Mouse (Mus musculus) kidney, embryonic 15.5 days (tissue): ENCODE measurements around the gene Pidd1. TPM values are rescaled to one million over a fixed set of nuclear protein-coding genes. Genes with fewer than 3 reads are reported as not detected.
"Not testable (repeated sequence)": the region's sequence is repeated elsewhere in the genome, so short reads cannot be mapped to it uniquely, and the experiment has no call there.

Experiments used
- ATAC-seq: fragments of 200-750 bp; cut with Nextera tagmentation; replicated peaks from 2 replicates; pipeline ENCODE4 v1.8.0; 2017; ENCODE audit warnings: moderate TSS enrichment; ENCODE audit not compliant: low FRiP score
- H3K27ac ChIP-seq: fragments of 300-500 bp; sonication (generic); 2 replicates; pipeline ENCODE4 v1.5.1; 2015; ENCODE audit warnings: mild to moderate bottlenecking, inconsistent platforms
- H3K27me3 ChIP-seq: fragments of 300-500 bp; sonication (generic); 2 replicates; pipeline ENCODE4 v1.6.1; 2015; ENCODE audit warnings: inconsistent platforms
- H3K36me3 ChIP-seq: fragments of 300-500 bp; sonication (generic); 2 replicates; pipeline ENCODE4 v1.6.1; 2015; ENCODE audit warnings: inconsistent platforms
- H3K4me1 ChIP-seq: fragments of 300-500 bp; sonication (generic); 2 replicates; pipeline ENCODE4 v1.6.1; 2015; ENCODE audit warnings: inconsistent platforms
- H3K4me2 ChIP-seq: fragments of 300-500 bp; sonication (generic); 2 replicates; pipeline ENCODE4 v1.6.1; 2015; ENCODE audit warnings: moderate library complexity, mild to moderate bottlenecking, inconsistent platforms
- H3K4me3 ChIP-seq: fragments of 300-500 bp; sonication (generic); replicated peaks from 2 replicates; pipeline ENCODE4 v1.5.1; 2015; ENCODE audit warnings: mild to moderate bottlenecking, inconsistent platforms
- H3K9ac ChIP-seq: fragments of 300-500 bp; sonication (generic); 2 replicates; pipeline ENCODE4 v1.6.1; 2015; ENCODE audit warnings: mild to moderate bottlenecking, inconsistent platforms
- H3K9me3 ChIP-seq: fragments of 300-500 bp; sonication (generic); replicated peaks from 2 replicates; pipeline ENCODE4 v1.6.1; 2016; ENCODE audit warnings: inconsistent platforms
- WGBS: fragments of 180-500 bp; shearing (Covaris S2); methylation state at CpG from one replicate; pipeline ENCODE4 v1.1.7; 2015; ENCODE audit warnings: mixed read lengths; 5-methylcytosine and 5-hydroxymethylcytosine counted together
- polyA plus RNA-seq: library from polyadenylated mRNA; unstranded; fragments of >200 nt; fragmentation: Nextera tagmentation; extraction: Ambion mirVana; gene quantifications from 2 replicates; pipeline ENCODE4 v1.2.1, GENCODE M21; 2015

Gene Pidd1
- polyA plus RNA-seq, 1 experiment from 2014 or later: 12.6 TPM

GRCm38 (mm10) chr7:141416144-141416841, 27.5 kb downstream of the Pidd1 start:
- Histone ChIP-seq H3K4me1 (peaks cover 24% of the 10 kb centered on the region), H3K9ac (no peak overlapping the region), H3K4me2 (no peak overlapping the region), H3K9me3 (no peaks in the 10 kb centered on the region), H3K27ac (no peak overlapping the region), H3K36me3 (0 out of 2 replicates have a peak, but pooled peaks cover 4% of the 10 kb centered on the region), H3K4me3 (no peak overlapping the region), H3K27me3 (no peaks in the 10 kb centered on the region)
- WGBS: 80% methylated on average over 6 of the region's 6 CpGs
- ATAC-seq: no peak

GRCm38 (mm10) chr7:141413809-141414584, 29.8 kb downstream of the Pidd1 start, which contains the start of gene Gatd1:
Gatd1 (minus strand) TSS chr7:141414136.
- H3K9ac ChIP-seq: peak within 1 kb of the TSS; percentile 79
- peaks cover 26% of the 10 kb centered on the region for H3K4me1 ChIP-seq
- peak within 1 kb of the TSS; percentile 75 for H3K4me3 ChIP-seq
- peak; percentile 91 for ATAC-seq
- WGBS: under 1% methylated on average over 56 of the region's 56 CpGs
- H3K9me3 ChIP-seq: no peaks in the 10 kb centered on the region
- peak within 1 kb of the TSS; percentile 84 for H3K4me2 ChIP-seq
- peaks cover 26% of the 10 kb centered on the region for H3K36me3 ChIP-seq
- H3K27ac ChIP-seq: peak within 1 kb of the TSS; percentile 91
- no peaks in the 10 kb centered on the region for H3K27me3 ChIP-seq

DNA sequence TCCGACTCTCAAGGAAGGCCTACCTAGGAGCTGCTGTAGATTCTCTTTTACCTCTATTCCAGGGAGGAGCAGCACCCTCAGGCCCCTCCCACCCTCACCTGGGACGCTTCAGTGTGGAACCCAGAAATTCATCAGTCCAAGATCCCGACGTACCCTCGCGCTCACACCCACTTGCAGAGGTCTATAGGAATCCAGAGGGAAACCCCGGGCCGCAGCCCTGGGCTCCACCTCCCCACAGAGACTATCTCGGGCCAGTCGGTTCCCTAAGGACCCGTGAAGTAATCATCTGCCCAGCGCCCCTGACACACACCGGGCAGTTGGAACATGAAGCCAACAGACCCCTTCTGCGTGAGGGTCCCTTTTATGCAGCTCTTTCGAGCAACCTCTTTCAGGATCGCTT, 30.5 kb downstream of the Pidd1 start:
- Histone ChIP-seq H3K27ac (peak overlapping the region; percentile 88), H3K9me3 (no peaks in the 10 kb centered on the region), H3K4me1 (peaks cover 27% of the 10 kb centered on the region), H3K36me3 (peaks cover 31% of the 10 kb centered on the region), H3K9ac (peak overlapping the region; percentile 79), H3K4me3 (peak overlapping the region; percentile 75), H3K4me2 (peak overlapping the region; percentile 84), H3K27me3 (no peaks in the 10 kb centered on the region)
- WGBS: 3% methylated on average over 16 of the region's 16 CpGs
- peak; percentile 16 for ATAC-seq

- Histone ChIP-seq H3K36me3 (peaks cover 41% of the 10 kb centered on the region), H3K9ac (no peak overlapping the region)
Observed at GRCm38 (mm10) chr7:141411667-141412066, 32.2 kb downstream of the Pidd1 start.

DNA sequence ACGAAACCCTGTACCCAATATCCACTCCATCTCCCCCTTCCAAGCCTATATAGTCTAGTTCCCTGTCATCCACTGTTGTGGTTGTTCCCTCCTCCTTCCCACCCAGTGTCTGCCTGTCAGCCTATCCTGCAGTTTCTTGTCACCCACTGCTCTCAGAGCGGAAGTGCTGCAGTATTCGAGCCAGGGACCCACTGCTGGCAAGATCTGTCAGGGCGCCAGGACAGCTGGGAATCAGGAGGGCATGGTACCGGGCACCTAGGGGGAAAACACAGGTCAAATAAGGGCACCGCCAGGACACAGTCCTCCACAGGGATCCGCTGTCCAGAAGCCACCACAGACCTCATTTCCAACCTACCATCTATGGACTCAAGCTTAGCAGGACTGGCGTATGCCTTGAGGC, 33.2 kb downstream of the Pidd1 start:
- 92% methylated on average over 8 of the region's 8 CpGs for WGBS

More at GRCm38 (mm10) chr7:141411667-141412066, 32.2 kb downstream of the Pidd1 start:
- H3K4me1 ChIP-seq: peaks cover 27% of the 10 kb centered on the region
- WGBS: 100% methylated on average over 1 of the region's 1 CpGs
- no peak for ATAC-seq
- H3K4me3 ChIP-seq: no peak overlapping the region
- no peaks in the 10 kb centered on the region for H3K9me3 ChIP-seq
- H3K27me3 ChIP-seq: no peaks in the 10 kb centered on the region
- no peak overlapping the region for H3K4me2 ChIP-seq
- no peak overlapping the region for H3K27ac ChIP-seq

DNA sequence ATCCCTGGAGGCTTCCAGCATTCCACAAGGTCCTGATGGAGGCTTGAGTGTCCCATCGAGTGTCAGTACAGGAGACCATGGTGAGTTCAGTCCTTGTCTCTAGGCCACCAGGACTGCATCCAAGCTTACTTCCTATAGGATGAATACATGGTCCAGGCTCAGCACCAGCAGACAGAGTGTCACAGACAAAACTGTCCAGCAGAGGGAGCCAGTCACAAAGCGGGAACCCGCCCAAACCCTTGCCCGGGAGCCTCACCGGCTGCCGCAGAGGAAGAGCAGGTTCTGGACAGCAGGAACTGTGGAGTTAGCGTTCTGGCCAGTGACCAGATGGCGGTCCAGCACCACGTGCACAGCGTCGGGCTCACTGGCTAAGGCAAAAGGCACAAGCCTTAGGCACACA, 35.0 kb downstream of the Pidd1 start:
- no peak overlapping the region for H3K4me2 ChIP-seq
- no peak overlapping the region for H3K9ac ChIP-seq
- H3K36me3 ChIP-seq: peaks cover 49% of the 10 kb centered on the region
- H3K27ac ChIP-seq: no peak overlapping the region
- H3K9me3 ChIP-seq: no peaks in the 10 kb centered on the region
- peak; percentile 68 for ATAC-seq
- H3K4me1 ChIP-seq: peaks cover 17% of the 10 kb centered on the region
- H3K27me3 ChIP-seq: no peaks in the 10 kb centered on the region
- WGBS: 11% methylated on average over 11 of the region's 11 CpGs
- no peak overlapping the region for H3K4me3 ChIP-seq

More for the DNA sequence above, 33.2 kb downstream of the Pidd1 start:
- Histone ChIP-seq H3K27me3 (no peaks in the 10 kb centered on the region), H3K36me3 (peaks cover 44% of the 10 kb centered on the region), H3K9ac (no peak overlapping the region), H3K4me1 (peaks cover 27% of the 10 kb centered on the region), H3K27ac (no peak overlapping the region), H3K4me3 (no peak overlapping the region), H3K9me3 (no peaks in the 10 kb centered on the region), H3K4me2 (no peak overlapping the region)
- no peak for ATAC-seq

- H3K27me3 ChIP-seq, H3K27ac ChIP-seq, ATAC-seq, H3K4me2 ChIP-seq, H3K9me3 ChIP-seq, H3K9ac ChIP-seq, H3K4me3 ChIP-seq: not testable (repeated sequence)
- H3K4me1 ChIP-seq: peaks cover 11% of the 10 kb centered on the region
- 96% methylated on average over 7 of the region's 7 CpGs for WGBS
- H3K36me3 ChIP-seq: peaks cover 59% of the 10 kb centered on the region
Observed at GRCm38 (mm10) chr7:141407670-141408069, 36.2 kb downstream of the Pidd1 start.

- ATAC-seq: no peak
- Histone ChIP-seq H3K4me3 (no peak overlapping the region), H3K36me3 (peaks cover 69% of the 10 kb centered on the region), H3K9me3 (no peaks in the 10 kb centered on the region), H3K4me1 (peaks cover 3% of the 10 kb centered on the region), H3K9ac (no peak overlapping the region), H3K27me3 (no peaks in the 10 kb centered on the region), H3K4me2 (no peak overlapping the region), H3K27ac (no peak overlapping the region)
- 79% methylated on average over 4 of the region's 4 CpGs for WGBS
Observed at GRCm38 (mm10) chr7:141405466-141405865, 38.4 kb downstream of the Pidd1 start.

DNA sequence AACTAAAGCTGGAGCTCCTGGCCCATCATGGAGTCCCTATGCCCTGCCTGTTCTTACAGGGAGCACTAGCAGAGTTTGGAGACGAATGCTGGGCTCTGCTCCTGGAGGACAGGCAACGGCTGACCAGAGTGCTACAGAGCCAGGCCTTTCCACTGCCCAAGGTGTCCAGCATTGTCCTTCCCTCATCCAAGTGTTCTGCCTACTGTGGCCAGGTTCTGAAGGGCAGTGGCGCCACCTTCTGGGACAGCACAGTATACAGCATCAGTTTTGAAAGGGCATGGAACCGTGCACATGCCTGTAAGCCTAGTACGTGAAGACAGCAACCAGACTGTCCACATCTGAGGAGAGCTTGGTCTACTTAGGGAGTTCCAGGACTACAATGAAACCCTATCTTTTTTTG, 40.5 kb downstream of the Pidd1 start:
- Histone ChIP-seq H3K36me3 (peaks cover 71% of the 10 kb centered on the region), H3K4me1 (no peaks in the 10 kb centered on the region), H3K27me3 (no peaks in the 10 kb centered on the region), H3K4me3 (no peak overlapping the region), H3K9ac (no peak overlapping the region), H3K27ac (no peak overlapping the region), H3K4me2 (no peak overlapping the region), H3K9me3 (no peaks in the 10 kb centered on the region)
- peak; percentile 77 for ATAC-seq
- WGBS: 47% methylated on average over 5 of the region's 5 CpGs

DNA sequence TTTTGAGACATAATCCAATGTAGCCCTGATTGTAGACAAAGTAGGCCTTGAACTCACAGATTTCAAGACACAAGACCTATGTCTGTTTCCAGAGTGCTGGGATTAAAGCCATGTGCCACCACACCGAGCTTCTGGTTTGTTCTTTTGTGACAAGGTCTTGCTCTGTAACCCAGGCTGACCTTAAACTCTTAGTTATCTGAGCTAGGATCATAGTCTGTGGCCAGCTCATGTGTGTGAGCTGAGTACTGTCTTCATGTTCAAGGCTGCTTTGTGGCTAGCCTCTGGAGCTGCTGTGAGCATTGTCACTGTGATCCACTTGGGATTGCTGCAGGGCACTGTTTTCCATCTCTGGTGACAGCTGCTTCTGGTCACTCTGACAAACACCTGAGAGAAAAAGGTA, 48.5 kb downstream of the Pidd1 start:
- Histone ChIP-seq H3K4me1 (peaks cover 22% of the 10 kb centered on the region), H3K9ac (no peak overlapping the region), H3K36me3 (peaks cover 45% of the 10 kb centered on the region), H3K9me3 (no peaks in the 10 kb centered on the region), H3K27ac (no peak overlapping the region), H3K4me2 (no peak overlapping the region), H3K4me3 (no peak overlapping the region), H3K27me3 (no peaks in the 10 kb centered on the region)
- WGBS: 71% methylated on average over 1 of the region's 1 CpGs
- ATAC-seq: no peak

GRCm38 (mm10) chr7:141394771-141395170, 49.1 kb downstream of the Pidd1 start:
- peaks cover 22% of the 10 kb centered on the region for H3K4me1 ChIP-seq
- peaks cover 39% of the 10 kb centered on the region for H3K36me3 ChIP-seq
- H3K27me3 ChIP-seq: no peaks in the 10 kb centered on the region
- no peaks in the 10 kb centered on the region for H3K9me3 ChIP-seq
- WGBS: 28% methylated on average over 6 of the region's 6 CpGs
- H3K4me2 ChIP-seq: no peak overlapping the region
- H3K9ac ChIP-seq: no peak overlapping the region
- H3K4me3 ChIP-seq: no peak overlapping the region
- H3K27ac ChIP-seq: no peak overlapping the region
- ATAC-seq: no peak

DNA sequence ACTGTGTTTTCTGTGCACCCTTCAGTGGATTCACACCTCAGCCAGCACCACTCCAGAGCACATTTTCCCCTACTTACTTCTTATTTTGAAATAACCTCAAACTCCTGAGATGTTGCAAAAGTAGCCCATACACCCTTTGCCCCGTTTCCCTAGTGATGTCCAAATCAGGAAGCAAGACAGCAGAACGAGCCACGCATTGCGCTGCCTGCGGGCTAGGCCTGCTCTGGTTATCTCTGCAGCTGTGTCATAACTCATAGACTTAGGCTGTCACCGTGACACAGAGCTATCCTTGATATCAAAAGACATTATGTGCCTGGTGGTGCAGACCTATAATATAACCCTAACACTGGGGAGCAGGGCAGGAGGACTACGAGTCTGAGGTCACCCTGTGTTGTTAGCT, 49.7 kb downstream of the Pidd1 start:
- no peak overlapping the region for H3K4me2 ChIP-seq
- no peak overlapping the region for H3K27ac ChIP-seq
- peaks cover 33% of the 10 kb centered on the region for H3K36me3 ChIP-seq
- no peaks in the 10 kb centered on the region for H3K9me3 ChIP-seq
- H3K4me3 ChIP-seq: no peak overlapping the region
- no peak for ATAC-seq
- peaks cover 22% of the 10 kb centered on the region for H3K4me1 ChIP-seq
- 85% methylated on average over 7 of the region's 7 CpGs for WGBS
- no peak overlapping the region for H3K9ac ChIP-seq
- 0 out of 2 replicates have a peak, but pooled peaks cover 3% of the 10 kb centered on the region for H3K27me3 ChIP-seq
